Mouse (Mus musculus) MN1 (cell line): ENCODE data around the gene Scfd2.
A peak's percentile ranks its signal among the peaks of the same experiment; 100 is the strongest.

Experiments
- DNase-seq: peaks from one replicate; pipeline ENCODE4 v3.0.0-alpha.2; 2016; ENCODE audit warnings: low spot score

The Scfd2 gene

DNA sequence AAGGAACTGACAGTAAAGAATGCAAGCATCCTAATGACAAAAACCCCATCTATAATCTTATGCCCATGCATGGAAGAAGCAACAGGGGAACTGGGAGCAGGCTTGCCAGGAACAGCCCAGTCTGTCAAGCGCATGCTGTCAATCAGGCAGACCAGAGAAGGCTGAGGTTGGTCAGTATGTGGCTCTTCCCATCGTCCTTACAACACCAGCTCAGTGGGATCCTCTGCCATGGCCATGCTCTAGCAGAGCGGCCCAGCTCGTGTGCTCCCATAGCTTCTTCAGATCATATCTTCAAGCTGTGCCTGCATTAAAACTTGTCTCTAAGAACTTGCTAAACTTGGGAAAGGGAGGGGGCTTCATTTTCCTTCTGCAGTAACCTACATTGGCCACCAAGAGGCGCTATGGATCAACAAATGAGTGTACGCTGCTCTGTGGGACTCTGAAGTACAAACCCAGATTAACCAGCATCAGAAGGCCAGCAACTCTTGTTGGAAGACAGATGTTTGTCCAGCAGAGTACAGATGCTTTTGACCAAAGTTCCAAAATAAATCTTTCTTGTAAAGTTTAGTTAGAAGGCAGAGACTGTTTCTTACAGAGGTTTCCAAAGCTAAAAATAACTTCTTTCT, 220.2 kb downstream of the Scfd2 start:
- DNase-seq, result peak; percentile 69

DNA sequence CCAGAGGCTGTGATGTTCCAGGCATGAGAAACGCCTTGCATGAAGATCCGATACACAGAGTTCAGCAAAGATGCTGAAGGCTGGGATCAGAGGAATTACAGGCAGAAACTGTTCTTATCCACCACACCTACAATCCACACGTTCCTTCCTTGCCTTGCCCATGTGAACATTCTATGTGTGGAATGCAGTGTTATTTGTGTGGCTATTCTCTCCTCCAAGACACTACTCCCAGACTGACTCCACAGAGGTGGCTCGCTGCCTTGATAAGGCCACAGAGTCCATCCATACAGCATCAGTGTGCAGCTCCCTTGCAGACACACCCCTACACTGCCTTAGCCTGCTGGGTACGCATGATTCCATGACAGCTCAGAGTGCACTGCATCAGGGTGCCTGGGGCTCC, 221.5 kb downstream of the Scfd2 start:
- DNase-seq, result no peak

DNA sequence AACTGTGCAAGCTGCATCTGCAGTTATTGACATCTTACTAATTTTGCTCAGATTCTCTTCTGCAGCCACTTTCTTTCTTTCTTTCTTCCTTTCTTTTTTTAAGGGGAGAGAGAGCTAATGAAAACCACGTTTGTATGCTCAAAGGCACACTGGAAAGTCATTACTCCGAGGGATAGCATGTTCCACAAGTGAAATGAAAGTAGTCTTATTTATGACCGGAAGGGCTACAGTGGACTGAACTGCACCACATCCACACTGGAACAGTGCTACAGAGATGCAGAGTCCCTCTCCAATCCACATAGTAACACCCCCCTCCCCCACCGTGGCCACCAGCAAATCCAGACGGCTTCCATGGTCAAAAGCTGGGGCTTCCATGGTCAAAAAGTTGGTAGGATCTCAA, 224.3 kb downstream of the Scfd2 start:
- DNase-seq, result no peak

DNA sequence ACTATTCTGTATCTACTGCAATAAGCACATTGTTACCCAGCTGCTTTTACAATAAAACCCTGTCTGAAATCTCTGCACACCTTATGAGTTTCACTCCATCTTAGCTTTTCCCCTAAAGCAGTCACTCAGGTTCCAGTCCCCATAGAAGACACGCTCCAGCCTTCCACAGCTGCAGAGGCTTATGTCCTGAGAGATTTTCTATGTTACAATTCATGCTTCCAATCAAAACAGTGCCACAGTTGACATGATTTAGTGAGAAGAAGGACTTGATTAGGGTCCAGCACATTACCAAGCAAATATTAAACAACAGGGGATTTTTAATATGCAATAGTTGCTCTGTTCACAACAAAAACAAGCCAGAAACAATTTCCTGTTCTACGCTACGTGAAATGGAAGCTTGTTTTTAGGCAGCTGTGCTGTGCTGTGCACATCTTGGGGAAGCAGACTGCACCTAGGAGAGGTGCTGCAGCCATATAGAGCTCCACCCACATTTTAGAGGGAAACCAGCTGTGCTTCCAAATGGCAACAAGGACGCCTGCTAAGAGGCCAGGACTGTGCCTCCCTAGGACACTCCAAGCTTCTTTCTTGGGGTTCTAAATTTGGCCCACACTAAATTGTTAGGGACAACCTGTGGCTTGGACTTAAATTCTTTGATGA, 225.9 kb downstream of the Scfd2 start:
- no peak for DNase-seq

DNA sequence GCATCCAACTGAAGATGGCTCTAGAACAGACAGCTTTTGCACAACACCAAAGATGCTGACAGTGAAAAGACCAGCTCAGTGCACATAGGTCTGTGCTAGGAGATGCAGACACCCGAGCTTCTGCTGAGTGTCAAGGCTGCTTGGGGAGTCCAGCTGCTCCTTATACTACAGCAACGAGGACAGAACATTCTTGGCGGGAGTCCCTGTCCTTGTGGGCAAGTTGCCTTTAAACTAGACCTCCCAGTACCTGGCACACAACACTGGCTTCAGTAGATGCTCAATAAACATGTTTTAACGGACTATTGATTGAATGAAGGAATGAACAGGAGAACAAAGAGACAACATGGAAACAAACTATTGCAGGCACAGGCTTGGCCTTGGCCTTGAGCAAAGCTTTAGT, 226.8 kb downstream of the Scfd2 start:
- no peak for DNase-seq

DNA sequence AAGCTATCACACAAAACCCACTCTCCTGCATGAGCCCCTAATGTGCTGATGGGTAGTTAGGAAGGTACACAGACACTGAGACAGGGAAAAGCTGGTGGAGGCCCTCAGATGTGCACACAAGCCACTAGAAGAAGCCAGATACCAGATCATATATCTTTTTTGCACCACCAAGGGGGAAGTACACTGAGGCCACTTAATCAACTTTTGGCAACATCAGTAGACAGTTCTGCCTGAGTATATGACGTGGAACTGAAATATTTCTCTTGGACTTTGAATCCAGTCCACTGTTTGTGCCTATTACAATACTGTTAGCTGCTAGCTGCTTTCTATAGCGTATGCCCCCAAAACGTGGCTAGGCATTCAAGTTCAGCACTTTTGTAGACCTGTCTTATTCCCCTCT, 229.2 kb downstream of the Scfd2 start:
- no peak for DNase-seq

DNA sequence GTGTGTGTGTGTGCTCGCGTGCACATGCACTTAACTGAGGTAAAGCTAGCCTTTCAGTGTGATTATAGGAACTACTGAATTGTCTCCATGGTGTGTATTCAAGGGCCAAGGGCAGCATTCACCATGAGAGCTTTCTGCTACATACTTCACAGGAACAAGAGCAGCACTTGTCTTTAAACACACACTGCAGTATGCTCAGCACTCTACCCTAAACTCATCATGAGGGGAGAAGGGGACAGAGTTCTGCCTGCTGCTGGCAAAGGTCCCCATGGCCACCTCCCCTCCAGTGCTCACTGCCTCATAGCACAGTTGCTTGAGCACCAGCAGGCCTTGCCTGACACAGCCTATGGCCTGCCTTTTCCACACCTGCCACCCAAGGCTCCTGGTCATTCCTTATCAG, 230.1 kb downstream of the Scfd2 start:
- no peak for DNase-seq

DNA sequence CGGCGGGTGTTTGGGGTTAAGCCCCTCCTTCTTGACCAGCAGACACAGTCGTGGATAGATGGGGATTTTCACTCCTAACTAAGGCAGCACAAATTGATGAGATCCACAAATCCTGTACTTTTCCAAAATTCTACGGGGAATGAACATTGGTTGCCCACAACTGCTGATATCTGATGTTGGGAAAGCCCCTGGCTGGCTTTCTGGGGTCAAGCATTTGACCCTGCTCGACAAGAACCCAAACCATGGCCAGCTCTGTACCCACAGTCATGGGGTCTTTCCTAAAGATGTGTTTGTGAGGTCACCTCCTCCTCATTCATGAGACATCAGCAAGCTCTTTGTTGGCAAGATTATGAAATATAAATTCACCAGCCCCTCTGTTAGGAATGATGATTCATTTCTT, 230.6 kb downstream of the Scfd2 start:
- no peak for DNase-seq

DNA sequence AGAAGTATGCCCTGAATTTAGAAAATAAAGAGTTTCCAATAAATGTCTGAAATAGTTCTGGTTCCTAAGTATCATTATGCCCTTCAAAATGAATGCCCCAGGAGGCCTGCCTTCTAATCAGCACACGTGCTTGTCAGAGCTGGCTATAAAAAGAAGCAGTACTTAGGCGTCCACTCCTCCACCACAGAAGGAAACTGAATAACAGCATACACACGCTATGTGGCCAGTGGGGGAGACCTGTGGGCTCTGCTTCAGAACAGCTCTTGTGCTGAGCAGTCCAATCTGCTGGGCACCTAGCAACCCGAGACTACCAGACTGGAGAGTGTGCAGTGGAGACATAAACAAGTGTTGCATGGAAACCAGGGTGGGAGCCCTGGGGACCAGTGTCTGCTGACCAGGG, 231.4 kb downstream of the Scfd2 start:
- no peak for DNase-seq

DNA sequence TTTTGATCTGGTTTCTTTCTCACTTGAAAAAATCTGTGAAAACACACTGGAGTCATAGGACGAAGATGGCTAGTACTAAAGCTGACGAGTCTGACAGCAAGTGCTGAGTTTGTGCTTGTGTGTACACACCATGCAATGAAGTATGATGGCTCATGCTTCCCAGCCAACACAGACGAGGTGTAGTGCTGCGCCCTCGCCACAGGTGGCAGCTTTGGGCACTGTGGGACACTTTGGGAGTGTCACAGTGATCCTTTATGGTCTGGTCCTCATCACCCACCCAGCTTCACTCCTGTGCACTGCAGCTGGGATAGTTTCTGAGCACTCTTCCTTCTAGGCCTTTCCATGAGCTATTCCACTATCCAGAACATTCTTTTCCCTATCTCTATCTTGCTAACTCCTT, 234.4 kb downstream of the Scfd2 start:
- DNase-seq, result no peak

DNA sequence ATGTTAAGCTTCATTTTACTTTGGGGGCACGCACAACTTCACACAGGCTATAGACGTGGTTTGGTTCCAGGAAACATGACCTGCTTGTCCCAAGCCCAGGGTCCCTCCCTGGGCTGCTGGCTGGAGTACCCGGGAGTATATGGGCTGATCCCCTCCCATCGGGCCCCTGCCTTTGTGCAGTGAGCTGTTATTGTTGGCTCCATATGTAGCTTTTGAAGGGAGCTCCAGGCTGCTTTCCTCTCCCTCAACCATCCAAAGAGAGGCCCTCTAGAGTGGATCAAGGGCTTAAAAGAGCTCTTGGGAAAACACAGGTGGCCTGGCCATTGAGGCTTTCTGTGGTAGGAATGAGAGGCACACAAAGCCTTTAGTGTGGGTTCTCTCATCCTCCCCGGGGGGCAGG, 235.5 kb downstream of the Scfd2 start:
- no peak for DNase-seq

DNA sequence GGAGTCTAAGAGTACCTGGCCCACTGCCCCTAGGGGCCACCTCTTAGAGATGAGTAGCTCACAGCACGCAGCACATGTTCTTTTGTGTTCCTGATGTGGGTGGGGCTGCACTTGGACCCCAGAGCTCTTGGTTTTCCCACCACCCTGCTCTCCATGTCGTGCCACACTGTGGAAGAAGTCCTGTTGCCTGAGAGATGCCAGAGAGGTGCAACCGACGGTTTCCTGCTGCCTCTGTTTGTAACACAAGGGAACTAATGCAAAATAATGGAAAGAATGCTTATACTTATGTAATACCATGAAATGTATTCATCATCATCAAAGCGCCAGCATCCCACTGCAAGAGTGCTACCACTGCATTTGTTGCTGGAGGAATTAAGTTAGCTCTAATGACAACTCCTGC, 238.0 kb downstream of the Scfd2 start:
- DNase-seq, result no peak

DNA sequence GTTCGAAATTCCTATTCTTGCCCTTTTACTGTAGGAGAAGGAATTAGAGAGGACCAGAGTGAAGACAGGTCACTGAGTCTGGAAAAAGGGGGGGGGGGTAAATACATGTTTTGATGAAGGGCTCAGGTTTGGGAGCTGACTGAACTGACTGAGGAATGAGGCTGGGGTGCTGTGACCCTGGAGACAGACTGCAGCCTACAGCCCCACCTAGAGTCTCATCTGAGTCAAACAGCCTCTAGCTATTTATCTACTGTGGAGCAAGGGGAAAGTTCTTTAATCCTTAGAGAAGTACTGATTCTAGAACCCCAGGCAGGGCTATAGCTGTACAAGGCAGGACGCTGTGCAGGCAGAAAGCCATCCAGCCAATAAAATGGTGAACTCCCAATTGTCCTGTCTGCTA, 239.5 kb downstream of the Scfd2 start:
- DNase-seq, result no peak

DNA sequence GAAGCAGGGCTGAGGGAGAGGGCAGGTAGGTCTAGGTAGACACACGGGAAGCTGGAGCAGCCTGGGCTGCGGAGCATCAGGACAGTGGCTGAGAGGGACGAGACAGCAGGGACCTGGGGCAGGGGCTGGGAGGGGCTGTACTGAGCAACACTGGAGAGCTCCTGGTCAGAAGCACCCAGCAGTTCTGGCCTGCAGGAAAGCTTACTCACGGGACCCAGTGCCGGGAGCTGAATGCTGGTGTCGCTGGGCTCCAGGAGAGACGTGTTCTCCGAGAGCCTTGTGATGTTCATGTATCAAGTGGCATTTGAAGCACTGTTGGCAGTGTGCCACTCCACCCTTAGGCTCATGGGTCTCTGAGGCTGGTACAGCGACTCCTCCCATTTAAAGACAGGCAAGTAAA, 240.0 kb downstream of the Scfd2 start:
- DNase-seq, result no peak

DNA sequence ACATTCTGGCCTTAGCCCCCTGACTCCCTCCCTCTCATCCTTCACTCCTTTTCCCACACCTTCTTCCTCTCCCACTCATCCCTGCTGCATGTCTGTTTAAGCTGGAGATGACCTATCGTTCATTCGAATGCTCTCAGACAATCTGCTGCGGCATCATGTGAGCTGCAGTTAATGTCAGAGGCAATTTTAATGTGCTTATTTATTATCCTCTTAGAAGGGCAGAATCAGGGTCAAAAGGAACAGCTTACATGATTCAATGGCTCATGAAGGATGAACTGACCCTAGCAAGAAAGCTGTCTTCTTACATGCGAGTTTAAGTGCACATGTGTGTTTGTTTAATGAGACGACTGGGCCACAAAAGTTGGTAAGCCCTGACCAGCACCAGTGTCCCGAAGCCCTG, 241.6 kb downstream of the Scfd2 start:
- no peak for DNase-seq

DNA sequence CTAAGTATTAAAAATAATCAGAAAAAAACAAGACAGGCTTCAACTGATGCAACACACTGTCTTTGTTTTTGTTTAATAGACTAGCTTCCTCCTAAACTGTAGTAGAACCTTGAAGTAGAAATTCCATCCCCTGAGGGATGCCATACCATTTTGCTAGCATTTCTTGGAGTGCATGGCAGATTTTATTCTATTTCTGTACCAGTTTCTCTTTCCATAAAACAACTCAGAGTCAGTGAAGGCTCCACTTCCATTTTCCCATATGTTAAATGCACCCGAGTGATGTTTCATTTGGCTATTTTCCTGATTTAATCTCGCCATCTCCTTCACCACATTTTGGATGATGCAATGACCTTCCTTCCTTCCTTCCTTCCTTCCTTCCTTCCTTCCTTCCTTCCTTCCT, 243.4 kb downstream of the Scfd2 start:
- no peak for DNase-seq

DNA sequence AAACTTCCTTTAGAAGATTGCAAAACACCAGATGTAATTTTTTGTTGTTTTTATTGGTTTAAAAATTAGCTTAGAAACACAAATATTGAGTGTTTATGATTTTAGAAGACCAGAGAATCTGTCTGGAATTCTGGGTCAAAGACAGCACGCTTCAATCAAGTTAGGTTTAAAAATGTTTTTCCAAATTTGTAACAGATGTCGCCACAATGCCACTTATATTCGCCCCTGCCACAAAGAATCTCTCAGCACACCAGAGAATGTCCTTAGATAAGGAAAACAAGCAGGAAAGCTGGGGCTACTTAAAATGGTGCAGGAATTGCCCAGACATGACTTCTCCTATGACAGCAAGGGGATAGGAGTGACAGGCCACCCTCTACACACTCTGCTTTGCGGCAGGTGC, 245.3 kb downstream of the Scfd2 start:
- DNase-seq, result no peak

DNA sequence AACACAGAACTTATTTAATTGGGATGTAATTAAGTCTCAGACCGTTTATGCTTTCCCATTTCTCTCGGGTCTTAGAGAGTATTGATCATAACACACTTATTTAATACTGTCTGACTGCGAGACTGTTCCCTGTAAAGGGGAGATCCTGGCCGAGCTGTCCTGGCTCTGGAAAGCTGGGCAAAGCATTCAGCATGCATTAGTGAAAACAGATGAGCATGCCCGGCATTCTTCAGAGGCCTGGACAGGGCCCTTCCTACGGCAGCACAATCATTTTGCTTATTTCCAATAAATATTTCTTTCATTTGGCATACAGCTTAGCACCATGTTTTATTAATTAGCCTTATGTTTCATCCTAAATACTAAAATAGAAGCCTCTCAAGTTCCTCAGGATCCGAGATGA, 245.8 kb downstream of the Scfd2 start:
- DNase-seq, result no peak

DNA sequence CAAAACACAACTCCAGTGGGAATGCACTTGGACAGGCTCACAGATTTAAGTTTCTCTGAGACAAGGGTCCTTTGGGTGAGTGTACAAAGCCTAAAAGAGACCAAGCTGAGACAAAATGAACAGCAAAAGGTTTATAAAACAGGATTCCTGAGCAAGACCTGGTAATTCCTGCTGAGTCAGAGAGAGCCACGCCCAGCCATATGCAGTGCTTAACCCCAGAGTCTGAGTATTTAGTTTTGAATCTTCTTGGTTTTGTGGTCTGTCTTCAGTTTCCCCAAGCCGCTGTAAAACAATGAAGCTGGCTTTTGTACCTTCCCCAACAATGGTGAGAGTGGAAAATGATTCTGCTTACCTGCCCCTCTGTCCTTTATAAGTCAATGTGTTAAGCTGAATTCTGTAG, 246.3 kb downstream of the Scfd2 start:
- DNase-seq, result no peak

DNA sequence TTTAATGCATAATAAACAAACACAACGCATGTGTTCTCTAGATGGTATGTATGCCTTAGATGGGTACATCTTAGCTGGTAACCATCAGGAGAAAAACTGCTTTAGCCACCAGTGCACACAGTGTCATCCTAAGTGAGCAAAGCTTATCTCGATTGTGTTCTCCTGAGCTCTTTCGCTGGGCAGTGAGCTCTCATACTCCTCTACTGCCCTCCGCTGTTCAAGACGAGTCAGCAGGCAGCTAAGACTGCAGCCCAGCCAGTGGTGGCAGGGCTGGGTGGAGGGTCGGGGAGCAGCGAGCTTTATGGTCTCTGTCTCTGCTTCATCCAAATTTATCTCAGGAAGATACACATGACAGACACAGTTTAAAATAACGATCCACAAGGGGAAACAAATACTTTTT, 248.0 kb downstream of the Scfd2 start:
- peak; percentile 13 for DNase-seq

DNA sequence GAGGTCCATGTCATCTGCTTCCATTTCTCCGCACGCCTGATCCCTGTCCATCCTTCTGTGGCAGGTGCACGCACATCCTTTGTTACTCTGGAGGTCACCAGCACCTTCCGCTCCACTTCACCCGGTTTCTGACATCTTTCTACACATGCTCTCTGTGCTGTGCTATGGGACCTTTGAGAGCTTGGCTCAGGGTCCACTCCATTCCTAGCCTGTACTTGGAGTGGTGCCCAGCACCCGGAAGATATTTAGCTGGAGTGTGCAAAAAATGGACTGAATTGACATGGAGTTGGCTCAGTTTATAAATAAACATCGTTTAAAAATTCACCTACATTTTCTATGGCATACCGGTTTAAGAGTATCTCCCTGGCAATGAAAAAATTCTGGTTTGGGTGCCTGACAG, 250.1 kb downstream of the Scfd2 start:
- no peak for DNase-seq

DNA sequence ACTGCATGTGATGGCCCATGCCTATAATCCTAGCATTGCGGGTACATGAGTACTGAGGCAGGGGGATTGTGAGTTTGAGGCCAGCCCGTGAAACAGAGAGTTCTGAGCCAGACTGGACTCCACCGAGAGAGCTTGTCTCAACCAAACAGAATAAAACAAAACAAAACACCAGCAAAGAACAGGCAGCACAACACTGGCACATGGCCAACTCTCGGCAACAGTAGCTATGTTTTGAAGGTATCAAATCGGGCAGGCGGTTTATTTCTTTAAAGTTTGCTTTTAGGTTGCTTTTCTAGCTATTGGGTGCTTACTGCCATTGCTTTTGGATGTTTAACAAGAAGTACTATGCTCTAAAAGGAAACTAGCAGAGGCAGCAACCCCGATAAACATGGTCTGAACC, 251.9 kb downstream of the Scfd2 start:
- DNase-seq, result no peak

DNA sequence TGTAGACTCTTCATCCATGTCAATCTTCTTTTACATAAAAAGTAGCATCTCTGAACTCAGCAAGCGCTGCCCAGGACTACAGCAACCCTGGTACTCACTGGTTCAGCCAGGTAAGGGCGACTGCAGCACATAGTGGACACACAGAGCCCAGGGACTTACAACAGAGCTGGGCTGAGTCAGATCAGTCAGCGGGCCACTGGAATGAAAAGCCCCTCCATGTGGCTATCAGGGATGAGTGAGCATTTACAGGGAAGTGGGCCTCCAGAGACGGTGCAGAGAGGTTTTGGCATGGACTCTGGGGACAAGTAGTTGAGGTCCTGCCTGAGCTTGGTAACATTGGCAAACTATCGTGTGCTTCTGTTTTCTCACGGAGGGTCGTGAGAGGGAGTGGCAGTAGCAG, 253.1 kb downstream of the Scfd2 start:
- DNase-seq, result no peak

DNA sequence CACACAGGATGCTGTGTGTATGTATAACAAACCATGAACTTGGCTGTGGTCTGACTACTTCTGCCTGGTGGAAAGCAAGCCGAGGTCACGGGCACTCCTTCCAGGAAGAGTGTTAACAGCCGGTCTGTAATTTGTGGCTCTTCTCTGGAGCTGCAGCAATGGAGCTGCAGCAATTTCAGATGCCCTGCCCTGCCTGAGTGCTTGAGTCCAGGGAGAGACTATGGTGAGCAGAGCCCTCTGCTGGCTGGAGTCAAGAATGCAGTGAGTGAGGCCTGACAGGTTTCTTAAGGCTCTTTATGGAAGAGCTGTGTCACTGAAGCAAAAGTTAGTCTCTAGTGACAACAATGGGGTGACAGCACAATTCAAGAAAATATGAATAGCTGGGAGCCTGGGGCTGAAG, 253.8 kb downstream of the Scfd2 start:
- DNase-seq, result peak; percentile 80
